Mouse (Mus musculus) adrenal gland, adult 2 months (tissue): ENCODE measurements around the gene Ropn1. TPM values are rescaled to one million over a fixed set of nuclear protein-coding genes. Genes with fewer than 3 reads are reported as not detected.
A peak's percentile ranks its signal among the peaks of the same experiment; 100 is the strongest.

Source experiments
- DNase-seq: peaks from one replicate; pipeline ENCODE4 v3.0.0; 2021
- long read RNA-seq: library from polyadenylated mRNA; stranded (forward); transcript quantifications from one replicate; pipeline ENCODE4 v2.0.0, GENCODE M21; 2021
- polyA plus RNA-seq: library from polyadenylated mRNA; depleted of rRNA; stranded (reverse); fragments of >200 nt; gene quantifications from 2 replicates; pipeline ENCODE4 v1.2.3, GENCODE M21; 2012; rRNA removed
- total RNA-seq, 2 experiments: library from RNA; stranded (reverse); gene quantifications; 2 replicates each; pipeline ENCODE4 v1.2.3; 2021

The Ropn1 gene
- total RNA-seq (not detected), polyA plus RNA-seq (not detected in 2 replicates)
- long read RNA-seq, result 0 reads

DNA sequence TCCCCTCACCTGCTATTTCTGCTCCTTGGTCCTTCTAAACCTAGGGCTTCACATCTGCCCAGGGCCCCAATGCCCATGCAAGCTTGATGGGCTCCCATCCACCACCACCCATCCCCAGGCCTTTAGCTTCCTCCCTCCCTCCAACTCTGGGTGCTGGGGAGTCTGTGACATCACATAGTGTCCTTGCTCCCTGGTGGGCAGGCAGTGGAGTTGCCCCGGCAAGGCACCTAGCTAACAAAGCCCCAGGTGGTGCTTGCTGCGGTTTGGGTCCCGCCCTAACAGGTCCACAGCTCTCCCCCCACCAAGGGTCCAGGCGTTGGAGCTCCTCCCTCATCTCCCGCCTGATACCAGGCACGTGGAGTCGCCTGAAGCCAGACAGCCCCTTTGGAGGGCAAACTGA, at the start of gene Ropn1:
Gene Ropn1 (plus strand): TSS at position 301 of the 400 bp plus-strand sequence.
- DNase-seq, result no peak

DNA sequence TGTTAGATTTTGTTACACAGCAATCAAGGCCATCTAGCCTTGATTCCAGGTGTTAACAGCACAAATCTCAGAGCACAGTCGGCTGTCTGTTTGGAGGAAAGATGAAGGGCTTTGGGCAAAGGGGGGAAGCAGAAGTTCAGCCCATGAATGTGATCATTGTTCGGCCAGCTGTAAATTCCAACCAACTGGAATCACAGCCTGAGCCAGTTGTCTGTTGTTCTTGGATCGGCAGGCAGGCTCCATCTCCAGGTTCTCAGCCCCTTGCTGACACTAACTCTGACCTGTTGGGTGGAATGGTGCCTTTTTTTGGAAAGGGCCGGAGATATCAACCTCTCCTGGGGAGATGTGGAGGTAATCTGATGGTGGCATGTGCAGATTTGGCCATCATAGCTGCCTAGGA, 47.8 kb upstream of the Ropn1 start:
- no peak for DNase-seq

DNA sequence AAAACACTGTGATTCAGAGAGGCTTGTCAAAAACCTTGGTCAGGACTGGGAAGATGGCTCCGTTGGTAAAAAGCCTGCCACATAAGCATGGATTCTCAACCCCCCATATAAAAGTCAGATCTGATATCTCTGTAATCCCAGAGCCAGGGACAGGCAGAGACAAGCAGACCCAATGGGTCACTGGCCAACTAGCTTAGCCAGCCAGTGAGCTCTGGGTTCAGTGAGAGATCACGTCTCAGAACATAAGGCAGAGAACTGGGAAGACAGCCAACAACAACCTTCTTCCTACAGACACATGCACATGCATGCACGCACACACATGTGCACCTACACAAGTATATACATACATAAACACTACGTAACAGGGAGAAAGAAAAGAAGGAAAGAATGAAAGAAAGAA, 46.6 kb upstream of the Ropn1 start:
- DNase-seq, result no peak

DNA sequence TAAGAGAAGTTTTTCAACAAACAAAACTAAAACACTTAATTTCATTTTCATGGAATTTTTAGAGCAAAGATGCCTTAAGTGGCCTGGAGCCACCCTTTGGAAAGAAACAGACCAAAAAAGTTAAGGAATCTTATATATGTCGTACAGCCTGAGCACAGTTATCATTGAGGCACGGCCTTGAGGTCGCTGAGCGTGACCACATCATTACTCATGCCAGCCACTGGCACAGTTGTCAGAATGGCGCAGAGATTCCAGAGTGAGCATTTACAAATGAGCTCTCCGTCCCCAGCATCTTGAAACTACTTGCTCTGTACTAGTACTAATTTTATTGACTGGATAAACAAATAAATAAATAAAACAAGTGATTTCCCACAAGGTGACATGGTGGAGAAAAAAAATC, 45.9 kb upstream of the Ropn1 start:
- peak; percentile 13 for DNase-seq

DNA sequence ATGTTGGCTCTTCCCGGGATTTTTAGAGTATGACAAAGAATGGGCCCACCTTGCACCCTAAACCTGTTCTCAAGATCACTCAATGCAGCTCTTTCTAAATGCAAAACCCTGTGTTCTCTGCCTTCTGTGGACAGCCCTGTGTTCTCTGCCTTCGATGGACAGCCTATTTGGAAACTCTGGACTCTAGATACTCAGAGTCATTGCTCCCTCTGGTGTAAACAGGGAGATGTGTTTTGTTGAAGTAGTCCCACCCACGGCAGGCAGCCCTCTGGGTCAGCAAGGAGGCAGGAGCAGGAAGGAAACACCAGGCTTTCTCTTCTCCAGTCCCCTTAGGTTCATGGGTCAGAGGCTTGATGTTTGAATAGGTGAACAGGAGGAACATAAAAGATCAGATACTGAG, 44.0 kb upstream of the Ropn1 start:
- peak; percentile 31 for DNase-seq

DNA sequence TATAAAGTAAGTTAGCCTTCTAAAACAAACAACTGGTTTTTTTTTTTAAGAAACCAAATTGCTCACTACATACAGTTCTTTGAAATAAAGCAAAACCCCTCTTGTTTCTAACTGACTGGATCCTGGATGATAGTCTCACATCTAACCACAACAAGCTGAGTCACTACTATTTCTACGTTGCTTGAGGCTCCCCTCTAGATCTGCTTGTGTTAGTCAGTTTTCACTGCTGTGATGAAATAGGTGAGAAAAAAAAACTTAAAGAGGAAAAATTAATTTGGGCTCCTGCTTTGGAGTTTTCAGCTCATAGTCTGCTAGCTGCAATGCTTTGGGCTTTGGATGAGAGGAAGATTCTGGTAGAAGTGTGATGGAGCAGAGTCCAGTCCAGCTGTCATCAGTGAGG, 39.6 kb upstream of the Ropn1 start:
- DNase-seq, result no peak

DNA sequence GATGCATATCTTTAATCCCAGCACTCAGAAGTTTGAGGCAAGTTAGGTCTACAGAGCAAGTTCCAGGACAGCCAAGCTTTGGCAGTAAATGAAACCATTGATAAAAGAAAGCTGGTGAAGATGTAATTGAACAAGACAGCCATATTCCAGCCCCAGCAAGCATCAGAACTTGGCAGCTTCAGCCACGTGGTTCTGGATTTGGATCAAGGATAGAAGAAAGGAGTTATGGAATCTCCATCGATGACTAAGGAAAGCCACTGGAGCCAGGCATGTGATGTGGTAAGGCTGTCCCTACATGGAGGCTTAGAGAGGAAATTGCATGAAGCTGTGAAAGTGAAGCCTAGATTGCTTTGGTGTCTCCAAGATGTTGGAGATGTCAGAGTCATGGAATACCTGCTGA, 35.7 kb upstream of the Ropn1 start:
- DNase-seq, result no peak

DNA sequence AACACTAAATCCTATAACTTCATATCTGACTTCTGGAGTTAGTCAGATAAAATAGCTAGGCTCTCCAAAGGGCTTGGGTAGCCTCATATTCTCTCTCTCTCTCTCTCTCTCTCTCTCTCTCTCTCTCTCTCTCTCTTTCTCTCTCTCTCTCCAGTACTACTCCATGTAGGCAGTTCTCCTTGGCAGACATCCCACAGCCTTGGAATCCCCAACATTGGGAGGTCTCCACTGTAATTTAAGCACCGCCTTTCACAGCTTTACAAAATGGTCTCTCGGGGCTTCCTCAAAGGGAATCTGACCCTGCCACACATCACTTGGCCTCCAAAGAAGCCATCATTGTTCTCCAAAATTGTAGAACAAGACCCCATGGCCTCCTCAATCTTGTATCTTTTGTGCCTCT, 22.1 kb upstream of the Ropn1 start:
- DNase-seq, result no peak

DNA sequence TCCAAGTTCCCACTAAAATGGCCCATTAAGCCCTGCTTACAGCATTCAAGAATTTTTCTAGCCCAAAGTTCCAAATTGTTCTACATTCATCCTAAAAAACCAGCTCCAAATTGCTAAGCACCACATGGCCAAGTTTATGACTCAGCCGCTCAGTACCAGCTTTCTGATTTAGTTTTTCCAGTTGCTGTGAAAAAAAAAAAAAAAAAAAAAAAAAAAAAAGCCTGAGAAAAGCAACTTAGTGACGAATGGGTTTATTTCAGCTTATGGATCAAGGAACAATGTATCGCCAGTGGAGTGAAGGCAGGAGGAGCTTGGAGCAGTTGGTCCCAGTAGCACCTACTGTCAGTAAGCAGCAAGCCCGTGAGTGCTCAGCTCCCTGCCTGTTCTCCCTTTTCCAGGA, 21.3 kb upstream of the Ropn1 start:
- no peak for DNase-seq

DNA sequence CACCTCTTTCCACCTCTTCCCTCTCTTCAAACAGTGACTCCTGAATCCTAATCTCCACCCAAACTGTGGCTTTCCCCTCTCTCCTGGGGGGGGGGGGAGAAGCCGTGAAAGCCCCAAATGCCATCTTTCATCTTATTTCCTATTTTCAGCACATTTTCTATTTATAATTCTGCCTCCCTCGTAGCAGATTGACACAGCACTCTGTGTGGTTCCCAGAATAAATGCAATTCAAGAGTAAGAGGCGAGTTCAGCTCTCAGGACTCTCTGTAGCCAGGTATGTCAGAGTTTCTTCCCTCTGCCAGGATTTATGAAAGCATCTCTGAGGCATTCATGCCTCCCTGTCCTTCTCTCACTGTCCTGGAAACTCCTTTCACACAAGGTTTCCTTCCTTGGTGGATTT, 14.2 kb upstream of the Ropn1 start:
- no peak for DNase-seq

DNA sequence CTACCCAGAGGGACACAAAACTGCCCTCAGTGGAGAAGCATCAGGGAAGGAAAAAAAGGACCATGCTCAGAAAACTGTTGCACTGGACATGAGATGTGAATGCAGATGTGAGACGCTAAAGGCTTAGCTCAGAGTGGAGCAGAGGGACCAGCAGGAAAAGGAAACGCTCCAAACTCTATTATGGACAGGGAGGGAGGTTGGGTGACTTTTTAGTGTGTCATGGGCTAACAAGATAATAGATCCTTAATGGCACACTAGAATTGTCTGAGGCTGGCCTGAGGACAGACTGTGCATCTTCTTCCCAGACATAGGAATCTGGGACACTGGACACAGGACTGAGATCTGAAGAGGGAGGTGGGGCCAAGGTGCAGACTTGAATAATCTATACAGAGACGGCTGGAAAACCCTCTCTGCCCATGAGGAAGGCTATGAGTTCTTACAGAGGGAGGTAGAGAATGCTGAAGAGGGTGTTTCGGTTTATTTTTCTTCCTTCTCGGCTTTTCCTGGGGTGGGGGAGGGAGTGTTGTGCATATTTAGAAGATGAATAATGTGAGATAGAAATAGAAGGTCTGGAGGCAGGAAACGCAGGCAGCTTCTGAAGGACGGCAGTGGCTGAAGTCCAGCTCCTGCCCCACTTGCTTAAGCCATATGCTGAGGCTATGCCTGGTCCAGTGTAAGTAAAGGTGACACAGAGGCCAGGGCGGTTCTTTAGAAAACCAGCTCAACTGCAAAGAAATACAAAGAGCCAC, 6.0 kb upstream of the Ropn1 start:
- DNase-seq, result peak; percentile 27

DNA sequence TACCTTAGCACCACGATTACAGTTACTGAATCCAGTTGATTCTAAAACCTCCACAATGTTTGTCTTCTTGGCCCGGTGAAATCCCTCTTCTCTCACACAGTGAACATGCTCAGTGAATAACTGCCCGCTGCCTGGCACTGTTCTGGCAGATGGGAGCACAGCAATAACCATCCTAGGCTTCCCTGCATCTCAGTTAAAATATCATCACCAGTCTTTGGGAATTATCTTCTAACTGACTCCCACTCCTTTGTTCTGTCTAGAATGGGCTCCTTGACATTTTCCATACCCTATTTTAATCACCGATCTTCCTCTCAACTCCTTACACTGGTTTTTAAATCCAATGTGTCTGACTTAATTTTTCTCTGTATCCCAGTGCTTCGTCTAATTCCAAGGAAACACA, 3.3 kb downstream of the Ropn1 start:
- no peak for DNase-seq

DNA sequence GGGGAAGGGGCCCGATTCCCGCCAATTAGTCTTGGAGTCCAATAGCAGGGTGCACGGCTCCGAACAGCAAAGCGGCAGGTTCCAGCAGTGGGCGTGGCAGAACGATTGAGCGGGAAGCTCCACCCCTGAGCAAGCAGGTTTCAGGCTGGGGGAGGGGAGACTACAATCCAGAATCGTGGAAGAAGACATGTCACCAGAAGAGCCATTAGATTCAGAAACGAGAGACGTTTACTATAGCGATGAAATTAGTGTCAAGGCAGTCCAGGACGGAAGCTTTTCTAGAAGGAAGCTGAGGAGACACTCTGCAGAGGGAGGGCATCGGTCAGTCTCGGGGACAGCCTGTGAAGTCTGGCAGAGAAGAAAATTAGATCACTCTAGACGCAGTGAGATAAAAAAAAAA, 7.8 kb downstream of the Ropn1 start:
- DNase-seq, result peak; percentile 13

DNA sequence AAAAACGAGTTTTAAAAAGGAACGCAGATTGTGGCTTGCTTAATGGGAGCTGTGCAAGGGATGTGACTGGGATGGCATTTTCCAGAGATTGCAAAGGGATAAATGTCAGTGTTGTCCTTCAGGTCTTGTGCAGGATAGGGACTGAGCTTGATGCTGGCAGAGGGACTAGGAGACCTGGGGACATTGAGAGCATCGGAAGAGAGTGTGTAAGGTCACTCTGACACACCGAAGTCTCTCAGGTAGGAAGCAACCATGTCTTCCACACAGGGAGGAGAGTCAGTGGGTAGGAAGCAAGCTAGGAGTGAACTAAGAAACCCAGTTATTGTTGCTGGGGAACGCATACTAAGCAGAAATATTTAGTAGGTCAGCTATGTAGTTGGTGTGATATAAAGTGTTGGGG, 8.3 kb downstream of the Ropn1 start:
- DNase-seq, result no peak

DNA sequence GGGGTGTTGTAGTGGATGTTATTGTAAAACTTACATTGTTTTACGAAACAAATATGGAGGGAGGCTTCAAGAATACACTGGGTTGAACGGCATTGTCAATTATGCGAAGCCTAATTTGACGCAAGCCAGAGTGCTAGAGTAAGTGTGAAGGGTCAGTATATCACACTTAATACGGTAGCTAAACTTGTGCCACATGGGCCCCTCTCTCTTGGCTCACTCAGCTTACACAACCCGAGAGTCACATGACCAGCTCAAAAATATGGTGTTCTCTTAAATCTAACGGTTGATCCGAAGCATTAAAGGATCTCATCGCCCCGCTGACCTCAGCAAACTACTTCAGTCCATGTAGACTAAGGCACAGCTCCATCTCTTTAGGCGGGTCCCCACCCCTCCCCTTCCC, 8.7 kb downstream of the Ropn1 start:
- no peak for DNase-seq

DNA sequence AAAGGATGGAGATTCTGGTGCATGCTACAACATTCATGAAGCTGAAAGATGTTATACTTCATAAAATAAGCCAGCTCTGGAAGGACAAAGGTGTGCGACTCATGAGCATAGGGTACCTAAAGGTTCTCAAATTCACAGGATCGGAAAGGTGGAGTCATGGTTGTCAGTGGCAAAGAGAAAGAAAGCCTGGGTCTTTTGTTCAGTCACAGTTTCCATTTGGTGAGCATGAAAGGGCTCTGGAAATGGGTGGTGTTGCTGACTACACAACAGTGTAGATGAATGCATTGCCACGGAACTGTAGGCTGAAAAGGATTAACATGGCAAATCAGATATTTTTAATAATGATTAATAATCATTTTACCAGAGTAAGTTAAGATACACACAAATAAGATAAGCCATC, 14.8 kb downstream of the Ropn1 start:
- DNase-seq, result no peak

DNA sequence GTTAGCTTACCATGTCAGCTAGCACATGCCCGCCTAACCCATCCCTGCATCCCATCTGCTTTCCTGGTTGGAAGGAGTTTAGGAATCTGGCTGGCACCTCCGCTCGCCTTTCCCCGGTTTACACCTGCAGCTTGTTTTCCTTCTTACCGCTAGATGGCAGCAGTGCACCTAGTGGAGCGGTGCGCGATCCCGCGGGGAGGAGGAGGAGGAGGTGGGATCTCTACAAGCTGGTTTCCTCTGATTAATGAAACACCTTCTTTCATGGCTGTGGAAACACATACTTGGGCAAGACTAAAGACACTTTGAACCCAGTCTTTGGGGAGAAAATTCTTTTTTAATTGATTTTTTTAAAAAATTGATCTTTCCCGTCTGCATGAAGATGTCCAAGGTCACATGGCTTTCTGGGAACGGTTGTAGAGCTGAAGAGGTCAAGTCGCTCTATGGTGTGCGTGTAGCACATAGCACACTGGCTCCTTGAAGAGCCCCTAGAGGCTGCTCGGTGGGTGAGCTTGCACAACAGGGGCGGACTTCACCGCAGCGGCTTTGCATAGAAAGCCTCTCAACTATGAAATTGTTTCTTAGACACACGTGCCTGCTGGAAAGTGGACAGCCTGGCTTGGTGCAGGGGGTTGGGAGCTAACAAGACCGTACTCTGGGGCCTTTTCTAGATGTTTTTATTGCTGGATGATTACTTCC, 17.5 kb downstream of the Ropn1 start:
- peak; percentile 78 for DNase-seq

DNA sequence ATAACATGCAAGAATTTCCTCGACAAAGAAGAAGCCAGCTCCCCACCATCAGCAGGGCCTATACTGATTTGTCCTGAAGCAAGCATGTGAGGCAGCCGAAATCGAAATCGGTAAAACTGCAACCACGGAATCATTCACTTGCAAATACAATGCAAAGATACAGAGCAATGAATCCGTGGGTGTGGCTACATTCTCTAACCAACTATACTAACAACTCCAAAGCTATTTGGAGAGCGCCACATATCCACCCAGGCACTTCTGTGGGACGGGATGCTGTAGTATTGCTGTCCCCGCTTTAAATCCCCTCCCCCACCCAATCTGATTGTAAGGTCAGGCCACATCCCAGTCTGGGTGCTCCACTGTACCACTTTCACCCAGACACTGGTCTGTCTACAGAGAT, 18.6 kb downstream of the Ropn1 start:
- no peak for DNase-seq

DNA sequence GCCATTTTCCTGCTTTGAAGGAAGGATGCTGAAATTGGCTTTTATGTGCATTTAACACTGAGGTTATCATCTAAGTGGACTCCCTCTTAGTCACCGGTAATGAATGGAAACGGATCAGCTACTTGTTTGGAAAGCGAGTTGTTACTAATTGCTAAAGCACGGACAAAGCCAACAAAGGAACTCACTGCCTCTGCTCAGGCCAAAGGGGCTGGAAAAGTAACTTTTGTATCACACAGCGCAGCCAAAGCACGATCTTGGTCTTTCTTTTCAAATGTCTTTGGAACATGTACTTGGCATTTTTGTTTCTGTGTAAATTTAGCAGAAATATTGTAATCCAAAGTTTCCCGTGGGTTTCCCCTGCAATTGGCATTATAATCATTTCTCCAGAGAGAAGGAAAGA, 22.2 kb downstream of the Ropn1 start:
- DNase-seq, result no peak

DNA sequence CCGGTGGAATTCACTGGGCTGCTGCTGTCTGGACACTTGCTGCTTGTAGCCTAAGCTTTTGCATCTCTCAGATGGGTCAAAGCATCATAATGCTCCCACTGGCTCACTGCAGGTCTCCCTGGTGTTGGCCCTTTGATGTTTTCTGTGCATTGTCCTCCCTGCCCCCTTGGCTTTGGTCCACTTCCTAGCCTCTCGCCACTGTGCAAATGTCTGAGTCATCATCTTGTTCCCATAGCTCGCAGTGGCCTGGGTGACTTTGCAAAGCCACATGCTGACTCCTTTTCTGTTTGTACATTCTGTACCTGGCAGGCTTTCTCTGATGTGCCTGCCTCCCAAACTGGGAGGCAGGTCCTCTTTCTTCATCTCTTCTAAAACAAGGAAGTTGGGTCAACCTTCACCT, 23.1 kb downstream of the Ropn1 start:
- DNase-seq, result peak; percentile 56

DNA sequence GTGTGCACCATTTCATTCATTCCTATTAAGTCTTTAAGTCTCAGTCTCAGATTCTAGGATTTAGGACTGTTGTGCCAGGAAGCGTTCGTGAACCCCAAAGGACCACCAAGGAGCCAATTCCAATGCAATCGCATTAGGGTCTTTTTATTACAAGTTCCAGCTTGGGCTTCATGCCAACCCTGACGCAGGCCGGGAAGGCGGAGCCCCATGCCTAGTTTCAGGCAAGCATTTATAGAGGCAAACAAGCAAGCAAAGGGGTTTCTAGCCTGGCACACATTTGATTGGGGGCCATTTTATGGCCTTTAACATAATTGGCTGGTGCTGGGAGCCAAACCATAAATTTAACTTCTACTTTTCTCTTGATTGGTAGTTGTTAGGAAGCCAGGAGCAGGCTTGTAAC, 24.6 kb downstream of the Ropn1 start:
- DNase-seq, result no peak

DNA sequence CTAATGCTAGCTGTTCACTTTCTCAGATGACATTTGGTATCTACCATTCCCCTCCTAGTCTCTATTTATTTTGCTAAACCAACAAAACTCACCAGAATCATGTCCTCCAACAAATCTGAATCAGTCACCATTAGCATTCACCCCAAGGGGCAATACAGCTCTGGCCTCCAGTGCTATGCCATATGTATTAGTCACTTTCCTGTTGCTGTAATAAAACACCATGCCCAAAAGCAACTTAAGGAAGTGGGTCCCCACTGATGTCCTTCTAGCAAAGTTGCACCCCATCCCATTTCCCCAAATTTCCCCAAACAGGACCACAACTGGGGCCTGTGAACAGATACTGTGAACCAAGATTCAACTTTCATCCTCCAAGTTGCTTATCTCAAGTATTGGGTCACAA, 32.1 kb downstream of the Ropn1 start:
- no peak for DNase-seq

DNA sequence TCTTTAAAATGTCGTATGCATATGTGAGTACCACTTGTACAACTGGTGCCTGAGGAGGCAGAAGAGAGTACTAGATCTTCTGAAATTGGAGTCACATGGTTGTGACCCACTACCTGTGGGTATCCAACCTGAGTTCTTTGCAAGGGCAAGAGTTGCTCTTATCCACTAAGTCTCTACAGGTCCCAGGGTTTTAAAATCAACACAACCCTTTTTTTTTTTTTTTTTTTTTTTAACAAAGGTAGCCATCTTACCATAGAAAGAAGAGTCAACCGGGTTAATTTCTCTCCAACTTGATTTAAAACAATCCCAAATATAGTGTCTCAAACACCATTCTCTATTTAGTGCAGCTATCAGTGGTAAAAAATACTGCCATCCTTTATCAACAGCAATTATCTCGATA, 40.2 kb downstream of the Ropn1 start:
- DNase-seq, result no peak
